13 mouse cellular contexts compared by ENCODE assay signal in the genomic region with DNA sequence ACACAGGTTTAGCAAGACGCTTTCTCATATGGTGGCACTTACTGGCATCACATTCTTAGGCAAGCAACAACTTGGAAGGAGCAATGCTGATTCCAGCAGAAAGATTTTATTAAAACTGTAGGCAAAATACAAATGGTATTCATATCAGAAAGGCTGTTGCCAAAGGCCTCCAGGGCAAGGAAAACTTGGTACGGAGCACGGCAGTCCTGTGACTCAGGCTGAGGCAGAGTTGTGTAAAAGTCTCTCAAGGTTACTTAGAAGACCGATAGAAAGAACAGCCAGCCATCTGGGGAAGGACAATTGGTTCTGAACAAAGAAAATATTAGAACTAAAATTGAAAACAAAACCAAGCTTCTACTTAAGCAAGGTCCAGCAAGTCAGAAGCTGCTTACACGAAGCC.
A peak's percentile ranks its signal among the peaks of the same experiment; 100 is the strongest.
DNase-seq lines count a peak whose midpoint lies in the region; ATAC-seq lines count a peak whose summit lies in the region.
"Had no signal": no experiment of that assay in that cellular context is flagged by ENCODE, and none has a peak within 500 bp of the region (broad histone marks: within the 10 kb centered on the region; RNA-seq: fewer than 3 reads in every experiment).

No protein-coding gene starts in this region.

- H3K9ac ChIP-seq in heart, embryonic 13.5 days: no peak overlapping the region
- H3K9ac ChIP-seq: liver, embryonic 15.5 days had no signal

- H3K36me3 ChIP-seq in heart, embryonic 13.5 days: no peaks in the 10 kb centered on the region
- H3K36me3 ChIP-seq: forebrain, embryonic 10.5 days; liver, embryonic 15.5 days had no signal

- peak overlapping the region; percentile 90; the same call in 1 of the 2 replicates for H3K27ac ChIP-seq in heart, embryonic 13.5 days (replicated peaks)
- H3K27ac ChIP-seq: forebrain, embryonic 10.5 days; kidney, postnatal 0 days; liver, embryonic 15.5 days had no signal

- H3K4me3 ChIP-seq in heart, embryonic 13.5 days: no peak overlapping the region
- H3K4me3 ChIP-seq: forebrain, embryonic 10.5 days; liver, embryonic 15.5 days had no signal

- no peaks in the 10 kb centered on the region for H3K9me3 ChIP-seq in heart, embryonic 13.5 days
- H3K9me3 ChIP-seq: forebrain, embryonic 10.5 days; liver, embryonic 15.5 days had no signal

- H3K27me3 ChIP-seq in heart, embryonic 13.5 days (replicated peaks): no peaks in the 10 kb centered on the region
- H3K27me3 ChIP-seq: liver, embryonic 15.5 days had no signal

- H3K4me2 ChIP-seq in heart, embryonic 13.5 days: no peak overlapping the region
- H3K4me2 ChIP-seq: liver, embryonic 15.5 days had no signal

- no peak for ATAC-seq in heart, embryonic 13.5 days (ENCODE audit: extremely low read depth, insufficient number of reproducible peaks, low FRiP score, low TSS enrichment)
- ATAC-seq in erythroid progenitor cell, adult 5-6 weeks (replicated peaks; ENCODE audit: low FRiP score, poor library complexity, severe bottlenecking): no peak
- ATAC-seq: hindbrain, embryonic 16.5 days; midbrain, embryonic 16.5 days had no signal

- peaks cover 26% of the 10 kb centered on the region for H3K4me1 ChIP-seq in heart, embryonic 13.5 days
- H3K4me1 ChIP-seq: forebrain, embryonic 10.5 days; liver, embryonic 15.5 days had no signal

- WGBS in heart, embryonic 13.5 days: 75% methylated on average over 5 of the region's 5 CpGs

- DNase-seq in heart, adult 8-10 months (ENCODE audit: low spot score): no peak
- peak; percentile 8 for DNase-seq in lung, postnatal 25 days (ENCODE audit: low spot score)
- no peak for DNase-seq in lung, postnatal 14 days
- peak; percentile 36 for DNase-seq in adrenal gland, adult 8-10 months
- peak; percentile 18 to 19 for DNase-seq in kidney, postnatal 36 days
- DNase-seq: cerebellum, postnatal 10 days had no signal

Comparison
In these comparisons a context has a peak if more than half of its experiments do, and no peak if none do; other contexts are left out.
1. DNase-seq: peak in lung, postnatal 25 days (single experiment), adrenal gland, adult 8-10 months (single experiment) and kidney, postnatal 36 days (2 of 2); none in heart, adult 8-10 months (single experiment) and lung, postnatal 14 days (single experiment).